Mouse (Mus musculus): Measurements from ENCODE around the gene Pfkfb3. TPM values are rescaled to one million over a fixed set of nuclear protein-coding genes. Genes with fewer than 3 reads are reported as not detected.

Pfkfb3 gene
- polyA plus RNA-seq, 1 experiment from 2014 or later, result 14.8 TPM

GRCm38 (mm10) chr2:11438231-11438954, 115.5 kb downstream of the Pfkfb3 start:
- DNase-seq (ENCODE audit: low spot score), result no peak
- 86% methylated on average over 12 of the region's 12 CpGs for WGBS
- Histone ChIP-seq H3K4me1 (replicated peaks) (no peaks in the 10 kb centered on the region), H3K36me3 (no peaks in the 10 kb centered on the region), H3K27ac (no peak overlapping the region), H3K9me3 (0 out of 2 replicates have a peak, but pooled peaks cover 3% of the 10 kb centered on the region), H3K4me3 (no peak overlapping the region), H3K27me3 (ENCODE audit: insufficient read depth, poor library complexity, severe bottlenecking) (no peaks in the 10 kb centered on the region)

GRCm38 (mm10) chr2:11436353-11436752, 117.5 kb downstream of the Pfkfb3 start:
- WGBS, result 95% methylated on average over 11 of the region's 11 CpGs
- Histone ChIP-seq H3K27ac (no peak overlapping the region), H3K9me3 (0 out of 2 replicates have a peak, but pooled peaks cover 3% of the 10 kb centered on the region), H3K4me1 (replicated peaks) (no peaks in the 10 kb centered on the region), H3K27me3 (ENCODE audit: insufficient read depth, poor library complexity, severe bottlenecking) (no peaks in the 10 kb centered on the region), H3K4me3 (no peak overlapping the region), H3K36me3 (no peaks in the 10 kb centered on the region)
- no peak for DNase-seq (ENCODE audit: low spot score)

- Histone ChIP-seq H3K27me3 (ENCODE audit: insufficient read depth, poor library complexity, severe bottlenecking) (no peaks in the 10 kb centered on the region), H3K27ac (no peak overlapping the region), H3K4me3 (no peak overlapping the region), H3K36me3 (no peaks in the 10 kb centered on the region), H3K4me1 (replicated peaks) (peaks cover 7% of the 10 kb centered on the region), H3K9me3 (0 out of 2 replicates have a peak, but pooled peaks cover 3% of the 10 kb centered on the region)
- DNase-seq (ENCODE audit: low spot score), result no peak
- WGBS, result 91% methylated on average over 5 of the region's 5 CpGs
These were observed 120.5 kb downstream of the Pfkfb3 start for GRCm38 (mm10) chr2:11433353-11433752.

GRCm38 (mm10) chr2:11429538-11429937, 124.3 kb downstream of the Pfkfb3 start:
- 29% methylated on average over 3 of the region's 3 CpGs for WGBS
- DNase-seq (ENCODE audit: low spot score), result peak; percentile 25
- peak overlapping the region; percentile 66; the same call in 1 of the 2 replicates for H3K27ac ChIP-seq

GRCm38 (mm10) chr2:11428621-11429020, 125.3 kb downstream of the Pfkfb3 start:
- Histone ChIP-seq H3K4me3 (no peak overlapping the region), H3K9me3 (no peaks in the 10 kb centered on the region), H3K27ac (no peak overlapping the region), H3K36me3 (no peaks in the 10 kb centered on the region), H3K4me1 (replicated peaks) (peaks cover 14% of the 10 kb centered on the region), H3K27me3 (ENCODE audit: insufficient read depth, poor library complexity, severe bottlenecking) (no peaks in the 10 kb centered on the region)
- DNase-seq (ENCODE audit: low spot score), result no peak
- WGBS, result 90% methylated on average over 4 of the region's 4 CpGs

More at GRCm38 (mm10) chr2:11429538-11429937, 124.3 kb downstream of the Pfkfb3 start:
- peaks cover 14% of the 10 kb centered on the region for H3K4me1 ChIP-seq (replicated peaks)
- H3K27me3 ChIP-seq (ENCODE audit: insufficient read depth, poor library complexity, severe bottlenecking), result no peaks in the 10 kb centered on the region
- H3K9me3 ChIP-seq, result no peaks in the 10 kb centered on the region
- no peak overlapping the region for H3K4me3 ChIP-seq
- H3K36me3 ChIP-seq, result no peaks in the 10 kb centered on the region

GRCm38 (mm10) chr2:11427596-11427995, 126.3 kb downstream of the Pfkfb3 start:
- no peaks in the 10 kb centered on the region for H3K36me3 ChIP-seq
- H3K4me3 ChIP-seq, result no peak overlapping the region
- H3K27me3 ChIP-seq (ENCODE audit: insufficient read depth, poor library complexity, severe bottlenecking), result no peaks in the 10 kb centered on the region
- 91% methylated on average over 6 of the region's 6 CpGs for WGBS
- H3K4me1 ChIP-seq (replicated peaks), result peaks cover 14% of the 10 kb centered on the region
- no peaks in the 10 kb centered on the region for H3K9me3 ChIP-seq
- H3K27ac ChIP-seq, result no peak overlapping the region
- no peak for DNase-seq (ENCODE audit: low spot score)

- H3K36me3 ChIP-seq, result no peaks in the 10 kb centered on the region
- no peak for DNase-seq (ENCODE audit: low spot score)
- no peaks in the 10 kb centered on the region for H3K27me3 ChIP-seq (ENCODE audit: insufficient read depth, poor library complexity, severe bottlenecking)
- no peak overlapping the region for H3K4me3 ChIP-seq
- no peaks in the 10 kb centered on the region for H3K9me3 ChIP-seq
- 55% methylated on average over 3 of the region's 3 CpGs for WGBS
- no peak overlapping the region for H3K27ac ChIP-seq
- H3K4me1 ChIP-seq (replicated peaks), result peaks cover 14% of the 10 kb centered on the region
These were observed 127.5 kb downstream of the Pfkfb3 start for GRCm38 (mm10) chr2:11426379-11426778.

- Histone ChIP-seq H3K4me3 (no peak overlapping the region), H3K27me3 (ENCODE audit: insufficient read depth, poor library complexity, severe bottlenecking) (no peaks in the 10 kb centered on the region), H3K4me1 (replicated peaks) (peaks cover 14% of the 10 kb centered on the region), H3K27ac (no peak overlapping the region), H3K9me3 (no peaks in the 10 kb centered on the region), H3K36me3 (no peaks in the 10 kb centered on the region)
- 33% methylated on average over 5 of the region's 5 CpGs for WGBS
- peak; percentile 15 for DNase-seq (ENCODE audit: low spot score)
These were observed 128.3 kb downstream of the Pfkfb3 start for GRCm38 (mm10) chr2:11425421-11426131.

- Histone ChIP-seq H3K27me3 (ENCODE audit: insufficient read depth, poor library complexity, severe bottlenecking) (no peaks in the 10 kb centered on the region), H3K4me1 (replicated peaks) (peaks cover 8% of the 10 kb centered on the region; the same call in 1 of the 2 replicates), H3K9me3 (no peaks in the 10 kb centered on the region), H3K36me3 (no peaks in the 10 kb centered on the region), H3K4me3 (no peak overlapping the region), H3K27ac (no peak overlapping the region)
- 84% methylated on average over 5 of the region's 5 CpGs for WGBS
- no peak for DNase-seq (ENCODE audit: low spot score)
These were observed 129.6 kb downstream of the Pfkfb3 start for GRCm38 (mm10) chr2:11424252-11424651.

GRCm38 (mm10) chr2:11423421-11423820, 130.5 kb downstream of the Pfkfb3 start:
- H3K27ac ChIP-seq, result no peak overlapping the region
- no peak overlapping the region for H3K4me3 ChIP-seq
- no peaks in the 10 kb centered on the region for H3K9me3 ChIP-seq
- 86% methylated on average over 2 of the region's 2 CpGs for WGBS
- H3K27me3 ChIP-seq (ENCODE audit: insufficient read depth, poor library complexity, severe bottlenecking), result no peaks in the 10 kb centered on the region
- peaks cover 8% of the 10 kb centered on the region; the same call in 1 of the 2 replicates for H3K4me1 ChIP-seq (replicated peaks)
- DNase-seq (ENCODE audit: low spot score), result no peak
- H3K36me3 ChIP-seq, result no peaks in the 10 kb centered on the region

- no peak overlapping the region for H3K4me3 ChIP-seq
- H3K9me3 ChIP-seq, result no peaks in the 10 kb centered on the region
- no peaks in the 10 kb centered on the region for H3K27me3 ChIP-seq (ENCODE audit: insufficient read depth, poor library complexity, severe bottlenecking)
- peaks cover 8% of the 10 kb centered on the region; the same call in 1 of the 2 replicates for H3K4me1 ChIP-seq (replicated peaks)
- DNase-seq (ENCODE audit: low spot score), result no peak
- WGBS, result 86% methylated on average over 3 of the region's 3 CpGs
- H3K27ac ChIP-seq, result no peak overlapping the region
- no peaks in the 10 kb centered on the region for H3K36me3 ChIP-seq
These were observed 131.5 kb downstream of the Pfkfb3 start for GRCm38 (mm10) chr2:11422384-11422783.
